Mouse (Mus musculus) C2C12 (cell line): ENCODE data around the gene Spag6.

Experiments
- CTCF ChIP-seq: IDR thresholded peaks from one replicate; pipeline ENCODE4 v1.5.1; 2011; ENCODE audit not compliant: control insufficient read depth, insufficient read depth, insufficient read length
- MYOD1 ChIP-seq: IDR thresholded peaks from one replicate; pipeline ENCODE4 v1.6.1; 2011; ENCODE audit warnings: low read depth; ENCODE audit not compliant: control insufficient read depth, insufficient read length
- MYOG ChIP-seq: IDR thresholded peaks from one replicate; pipeline ENCODE4 v1.6.1; 2011; ENCODE audit not compliant: control insufficient read depth, insufficient read length; ENCODE audit errors: extremely low read depth
- USF1 ChIP-seq: IDR thresholded peaks from one replicate; pipeline ENCODE4 v1.6.1; 2011; ENCODE audit warnings: low read depth, mild to moderate bottlenecking, control low read depth, moderate library complexity

DNA sequence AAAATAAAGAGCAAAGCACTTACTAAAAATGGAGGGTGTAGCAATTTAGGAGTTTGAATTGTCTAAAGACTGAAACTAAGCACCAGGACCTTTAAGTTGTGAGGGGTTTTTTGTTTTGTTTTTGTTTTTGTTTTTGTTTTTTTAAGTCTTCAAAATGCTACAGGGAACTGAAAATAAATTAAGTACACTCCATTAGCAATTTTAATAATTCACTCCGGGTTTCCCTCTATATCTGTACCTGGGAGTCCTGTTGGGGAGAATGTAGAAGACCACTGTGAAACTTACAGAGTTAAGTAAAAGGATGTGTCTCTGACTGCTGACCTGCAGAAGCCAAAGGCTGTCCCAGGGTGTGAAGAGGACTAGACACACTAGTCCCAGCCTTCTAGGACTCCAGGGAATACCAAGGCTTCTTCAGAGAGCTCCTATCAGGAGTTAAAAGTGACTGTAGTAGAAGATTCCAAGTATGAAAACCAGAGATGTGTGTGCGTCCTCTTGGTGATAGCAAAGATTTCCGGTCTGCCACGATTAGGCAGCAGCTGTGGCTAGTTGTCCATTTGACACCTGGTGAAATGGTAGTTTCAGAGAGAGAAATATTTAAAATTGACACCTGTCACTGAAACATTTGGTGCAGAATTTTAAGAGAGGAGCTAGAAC lies 3.9 kb downstream of the Spag6 start:
- no peak for TF ChIP-seq CTCF
- no peak for TF ChIP-seq USF1
- TF ChIP-seq MYOD1: no peak
- TF ChIP-seq MYOG: no peak
